Mouse (Mus musculus) kidney, adult 18-20 months (tissue): ENCODE results near the gene Rere.
"Not testable (repeated sequence)": the region's sequence is repeated elsewhere in the genome, so short reads cannot be mapped to it uniquely, and the experiment has no call there.

Source experiments
- DNase-seq: peaks from one replicate; pipeline ENCODE4 v3.0.0; 2021

Rere gene

GRCm38 (mm10) chr4:150593473-150594217, 312.2 kb downstream of the Rere start:
- no peak for DNase-seq

- DNase-seq, result no peak
These were observed 312.9 kb downstream of the Rere start for GRCm38 (mm10) chr4:150594298-150594829.

- DNase-seq, result no peak
These were observed 313.6 kb downstream of the Rere start for GRCm38 (mm10) chr4:150595071-150595470.

- DNase-seq, result no peak
These were observed 314.5 kb downstream of the Rere start for GRCm38 (mm10) chr4:150595991-150596390.

- no peak for DNase-seq
These were observed 317.2 kb downstream of the Rere start for GRCm38 (mm10) chr4:150598686-150599085.

- peak; percentile 52 for DNase-seq
These were observed 317.9 kb downstream of the Rere start for GRCm38 (mm10) chr4:150599119-150599992.

- DNase-seq, result not testable (repeated sequence)
These were observed 319.1 kb downstream of the Rere start for GRCm38 (mm10) chr4:150600503-150600902.

- no peak for DNase-seq
These were observed 320.0 kb downstream of the Rere start for GRCm38 (mm10) chr4:150601489-150601888.

- no peak for DNase-seq
These were observed 322.1 kb downstream of the Rere start for GRCm38 (mm10) chr4:150603366-150604061.

GRCm38 (mm10) chr4:150605804-150606203, 324.4 kb downstream of the Rere start:
- no peak for DNase-seq

- no peak for DNase-seq
These were observed 325.2 kb downstream of the Rere start for GRCm38 (mm10) chr4:150606449-150607161.

- DNase-seq, result no peak
These were observed 327.2 kb downstream of the Rere start for GRCm38 (mm10) chr4:150608670-150609069.

- DNase-seq, result no peak
These were observed 332.3 kb downstream of the Rere start for GRCm38 (mm10) chr4:150613715-150614114.

GRCm38 (mm10) chr4:150615251-150616028, 334.0 kb downstream of the Rere start:
- DNase-seq, result no peak

GRCm38 (mm10) chr4:150616029-150616420, 334.6 kb downstream of the Rere start:
- DNase-seq, result peak; percentile 67

GRCm38 (mm10) chr4:150616841-150617240, 335.4 kb downstream of the Rere start:
- no peak for DNase-seq

- no peak for DNase-seq
These were observed 337.6 kb downstream of the Rere start for GRCm38 (mm10) chr4:150619011-150619410.

- no peak for DNase-seq
These were observed 341.2 kb downstream of the Rere start for GRCm38 (mm10) chr4:150622641-150623040.

- no peak for DNase-seq
These were observed 342.9 kb downstream of the Rere start for GRCm38 (mm10) chr4:150624214-150624823.

- no peak for DNase-seq
These were observed 343.5 kb downstream of the Rere start for GRCm38 (mm10) chr4:150624933-150625332.

- DNase-seq, result peak; percentile 76
These were observed 344.0 kb downstream of the Rere start for GRCm38 (mm10) chr4:150625425-150625824.
